Mouse (Mus musculus): Measurements from ENCODE around the gene Tjp2. TPM values are rescaled to one million over a fixed set of nuclear protein-coding genes. Genes with fewer than 3 reads are reported as not detected.

Gene Tjp2
- polyA plus RNA-seq, 1 experiment from 2014 or later, result 18.3 TPM

GRCm38 (mm10) chr19:24257962-24258361, 33.1 kb upstream of the Tjp2 start:
- ATAC-seq (ENCODE audit: low FRiP score, low TSS enrichment), result no peak
- Histone ChIP-seq H3K4me1 (replicated peaks; ENCODE audit: control insufficient read depth, insufficient read depth) (no peaks in the 10 kb centered on the region), H3K4me3 (ENCODE audit: low read depth, low read length) (no peak overlapping the region), H3K27ac (replicated peaks) (no peak overlapping the region), H3K36me3 (ENCODE audit: control insufficient read depth, insufficient read depth, low read length) (no peaks in the 10 kb centered on the region), H3K9me3 (ENCODE audit: control insufficient read depth, low read length) (no peaks in the 10 kb centered on the region), H3K9ac (ENCODE audit: low read length) (no peak overlapping the region), H3K27me3 (ENCODE audit: control insufficient read depth, insufficient read depth, low read length) (no peaks in the 10 kb centered on the region), H3K4me2 (replicated peaks; ENCODE audit: low read depth) (no peak overlapping the region)
- TF ChIP-seq EP300 (optimal IDR thresholded peaks at IDR 0.05) (no peak), CTCF (IDR thresholded peaks at IDR 0.05; ENCODE audit: low read depth) (no peak)
- no peak for DNase-seq (ENCODE audit: low spot score)
- WGBS, result 62% methylated on average over 6 of the region's 6 CpGs

GRCm38 (mm10) chr19:24253657-24254260, 28.9 kb upstream of the Tjp2 start:
- H3K4me3 ChIP-seq (ENCODE audit: low read depth, low read length), result no peak overlapping the region
- H3K36me3 ChIP-seq (ENCODE audit: control insufficient read depth, insufficient read depth, low read length), result no peaks in the 10 kb centered on the region
- no peak overlapping the region for H3K4me2 ChIP-seq (replicated peaks; ENCODE audit: low read depth)
- ATAC-seq (ENCODE audit: low FRiP score, low TSS enrichment) (0 out of 2 replicates have a peak, but pooled peaks have one; percentile 19), DNase-seq (ENCODE audit: low spot score) (peak; percentile 43)
- no peaks in the 10 kb centered on the region; the same call in 1 of the 2 replicates for H3K4me1 ChIP-seq (replicated peaks; ENCODE audit: control insufficient read depth, insufficient read depth)
- TF ChIP-seq CTCF (IDR thresholded peaks at IDR 0.05; ENCODE audit: low read depth), result no peak
- no peak for TF ChIP-seq EP300 (optimal IDR thresholded peaks at IDR 0.05)
- 0 out of 2 replicates have a peak overlapping the region, but pooled peaks have one; percentile 4 for H3K9ac ChIP-seq (ENCODE audit: low read length)
- H3K9me3 ChIP-seq (ENCODE audit: control insufficient read depth, low read length), result no peaks in the 10 kb centered on the region
- peak overlapping the region; percentile 61; the same call in 1 of the 2 replicates for H3K27ac ChIP-seq (replicated peaks)
- no peaks in the 10 kb centered on the region for H3K27me3 ChIP-seq (ENCODE audit: control insufficient read depth, insufficient read depth, low read length)
- WGBS, result 15% methylated on average over 9 of the region's 9 CpGs

- peak overlapping the region; percentile 77 for H3K27ac ChIP-seq (replicated peaks)
- H3K4me3 ChIP-seq (ENCODE audit: low read depth, low read length), result no peak overlapping the region
- TF ChIP-seq EP300 (optimal IDR thresholded peaks at IDR 0.05) (no peak), CTCF (IDR thresholded peaks at IDR 0.05; ENCODE audit: low read depth) (no peak)
- H3K36me3 ChIP-seq (ENCODE audit: control insufficient read depth, insufficient read depth, low read length), result no peaks in the 10 kb centered on the region
- no peak overlapping the region for H3K9ac ChIP-seq (ENCODE audit: low read length)
- H3K4me1 ChIP-seq (replicated peaks; ENCODE audit: control insufficient read depth, insufficient read depth), result no peaks in the 10 kb centered on the region; the same call in 1 of the 2 replicates
- H3K9me3 ChIP-seq (ENCODE audit: control insufficient read depth, low read length), result no peaks in the 10 kb centered on the region
- H3K27me3 ChIP-seq (ENCODE audit: control insufficient read depth, insufficient read depth, low read length), result no peaks in the 10 kb centered on the region
- DNase-seq (ENCODE audit: low spot score) (no peak), ATAC-seq (ENCODE audit: low FRiP score, low TSS enrichment) (peak; percentile 64)
- H3K4me2 ChIP-seq (replicated peaks; ENCODE audit: low read depth), result peak overlapping the region; percentile 19; the same call in 1 of the 2 replicates
- 4% methylated on average over 6 of the region's 6 CpGs for WGBS
Measured at GRCm38 (mm10) chr19:24251869-24252268, 27.0 kb upstream of the Tjp2 start.

- WGBS, result 76% methylated on average over 6 of the region's 6 CpGs
- no peak overlapping the region for H3K4me3 ChIP-seq (ENCODE audit: low read depth, low read length)
- no peak overlapping the region for H3K4me2 ChIP-seq (replicated peaks; ENCODE audit: low read depth)
- ATAC-seq (ENCODE audit: low FRiP score, low TSS enrichment) (no peak), DNase-seq (ENCODE audit: low spot score) (no peak)
- no peak overlapping the region for H3K27ac ChIP-seq (replicated peaks)
- H3K9ac ChIP-seq (ENCODE audit: low read length), result no peak overlapping the region
- H3K36me3 ChIP-seq (ENCODE audit: control insufficient read depth, insufficient read depth, low read length), result no peaks in the 10 kb centered on the region
- peaks cover 3% of the 10 kb centered on the region; the same call in 1 of the 2 replicates for H3K4me1 ChIP-seq (replicated peaks; ENCODE audit: control insufficient read depth, insufficient read depth)
- no peak for TF ChIP-seq CTCF (IDR thresholded peaks at IDR 0.05; ENCODE audit: low read depth)
- no peak for TF ChIP-seq EP300 (optimal IDR thresholded peaks at IDR 0.05)
- no peaks in the 10 kb centered on the region for H3K9me3 ChIP-seq (ENCODE audit: control insufficient read depth, low read length)
- H3K27me3 ChIP-seq (ENCODE audit: control insufficient read depth, insufficient read depth, low read length), result no peaks in the 10 kb centered on the region
Measured at GRCm38 (mm10) chr19:24243340-24243739, 18.5 kb upstream of the Tjp2 start.

- Histone ChIP-seq H3K4me2 (replicated peaks; ENCODE audit: low read depth) (no peak overlapping the region), H3K36me3 (ENCODE audit: control insufficient read depth, insufficient read depth, low read length) (no peaks in the 10 kb centered on the region), H3K9ac (ENCODE audit: low read length) (no peak overlapping the region), H3K4me3 (ENCODE audit: low read depth, low read length) (no peak overlapping the region), H3K27me3 (ENCODE audit: control insufficient read depth, insufficient read depth, low read length) (no peaks in the 10 kb centered on the region), H3K9me3 (ENCODE audit: control insufficient read depth, low read length) (no peaks in the 10 kb centered on the region), H3K4me1 (replicated peaks; ENCODE audit: control insufficient read depth, insufficient read depth) (peaks cover 3% of the 10 kb centered on the region; the same call in 1 of the 2 replicates), H3K27ac (replicated peaks) (no peak overlapping the region)
- DNase-seq (ENCODE audit: low spot score), result peak; percentile 42
- WGBS, result 25% methylated on average over 14 of the region's 14 CpGs
- TF ChIP-seq CTCF (IDR thresholded peaks at IDR 0.05; ENCODE audit: low read depth) (no peak), EP300 (optimal IDR thresholded peaks at IDR 0.05) (no peak)
- 0 out of 2 replicates have a peak, but pooled peaks have one; percentile 32 for ATAC-seq (ENCODE audit: low FRiP score, low TSS enrichment)
Measured at GRCm38 (mm10) chr19:24241799-24242546, 17.1 kb upstream of the Tjp2 start.

- 64% methylated on average over 8 of the region's 8 CpGs for WGBS
- Histone ChIP-seq H3K4me3 (ENCODE audit: low read depth, low read length) (no peak overlapping the region), H3K27me3 (ENCODE audit: control insufficient read depth, insufficient read depth, low read length) (no peaks in the 10 kb centered on the region), H3K4me1 (replicated peaks; ENCODE audit: control insufficient read depth, insufficient read depth) (peaks cover 3% of the 10 kb centered on the region; the same call in 1 of the 2 replicates), H3K27ac (replicated peaks) (no peak overlapping the region), H3K4me2 (replicated peaks; ENCODE audit: low read depth) (no peak overlapping the region), H3K36me3 (ENCODE audit: control insufficient read depth, insufficient read depth, low read length) (no peaks in the 10 kb centered on the region), H3K9me3 (ENCODE audit: control insufficient read depth, low read length) (no peaks in the 10 kb centered on the region), H3K9ac (ENCODE audit: low read length) (no peak overlapping the region)
- no peak for TF ChIP-seq EP300 (optimal IDR thresholded peaks at IDR 0.05)
- no peak for TF ChIP-seq CTCF (IDR thresholded peaks at IDR 0.05; ENCODE audit: low read depth)
- ATAC-seq (ENCODE audit: low FRiP score, low TSS enrichment), result no peak
- no peak for DNase-seq (ENCODE audit: low spot score)
Measured at GRCm38 (mm10) chr19:24241271-24241670, 16.4 kb upstream of the Tjp2 start.

Data from stomach, postnatal 0 days (tissue).